Mouse (Mus musculus) embryonic fibroblast, embryonic 13.5 days (primary cell): Measurements from ENCODE around the gene Ablim2.

Experiments used
- CTCF ChIP-seq: IDR thresholded peaks from 2 replicates; pipeline ENCODE4 v1.5.1; 2011; ENCODE audit warnings: mild to moderate bottlenecking, control low read depth, low read length, moderate library complexity, borderline replicate concordance; ENCODE audit not compliant: insufficient read depth
- POLR2A ChIP-seq: IDR thresholded peaks from 2 replicates; pipeline ENCODE4 v1.6.1; 2011; ENCODE audit warnings: low read depth, mild to moderate bottlenecking, control low read depth, low read length, moderate library complexity

DNA sequence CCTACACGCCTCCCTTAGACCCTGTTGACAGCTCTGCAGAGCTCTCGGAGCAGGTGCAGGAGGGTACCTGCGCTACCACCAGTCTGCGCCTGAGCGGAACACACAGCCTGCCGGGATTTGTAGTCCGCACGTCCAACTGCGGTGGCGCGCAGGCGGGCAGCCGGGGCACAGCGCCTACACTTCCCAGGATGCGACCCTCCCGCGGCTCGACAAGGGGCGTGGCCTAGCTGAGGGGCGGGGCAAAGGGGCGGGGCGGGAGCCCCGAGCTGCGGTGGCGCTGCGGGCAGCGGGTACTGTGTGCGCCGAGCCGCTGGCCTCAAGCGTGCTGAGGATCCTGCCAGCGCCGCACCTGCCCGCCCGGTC, at the start of gene Ablim2:
- TF ChIP-seq CTCF, result no peak
- TF ChIP-seq POLR2A, result no peak
